Mouse (Mus musculus) kidney, postnatal 36 days (tissue): ENCODE data around the gene Map3k13.
A peak's percentile ranks its signal among the peaks of the same experiment; 100 is the strongest.

Source experiments
- DNase-seq, 2 experiments: peaks; one replicate each; pipeline ENCODE4 v3.0.0; 2021 to 2022; ENCODE audit warnings: mixed read lengths in 2 of 2

Gene Map3k13

DNA sequence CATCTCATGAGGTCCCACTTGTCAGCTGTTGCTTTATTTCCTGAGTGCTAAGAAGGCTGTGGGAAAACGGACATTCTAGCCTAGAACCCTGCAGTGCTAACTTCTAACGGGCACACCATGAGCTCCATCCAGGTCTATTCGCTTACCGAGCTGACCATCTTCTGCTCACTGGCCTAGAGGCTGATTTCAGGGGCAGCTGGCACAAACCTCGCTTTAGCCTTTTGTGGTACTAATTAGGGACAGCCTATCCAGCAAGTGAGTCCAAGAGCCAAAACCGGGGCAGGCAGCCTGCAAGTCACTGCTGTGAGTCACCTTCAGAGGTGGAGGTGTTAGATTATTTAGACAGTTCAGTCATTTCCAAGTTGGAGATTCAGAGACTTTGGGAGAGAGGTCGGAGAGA lies 122.5 kb downstream of the Map3k13 start:
- peak in 1 of 2 experiments; percentile 11 for DNase-seq

DNA sequence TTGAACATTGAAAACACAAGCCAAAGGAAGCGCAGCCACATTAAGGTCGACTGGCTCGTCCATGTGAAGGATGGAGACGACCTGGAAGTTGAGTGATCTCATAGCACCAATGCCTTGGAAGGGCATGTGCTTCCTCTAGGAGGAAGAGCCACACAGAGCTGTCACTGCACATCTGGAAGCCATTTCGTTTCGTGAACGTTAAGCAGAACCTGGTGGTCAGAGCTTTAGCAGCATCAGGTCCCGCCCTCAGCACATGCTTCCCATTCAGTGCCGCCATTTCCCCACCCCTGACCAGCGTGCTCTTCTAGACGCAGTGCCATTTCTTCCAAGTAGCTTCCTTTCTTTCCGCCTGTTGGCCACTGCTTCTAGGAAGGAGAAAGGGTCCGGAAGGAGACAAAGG lies 134.3 kb downstream of the Map3k13 start:
- DNase-seq = no peak

DNA sequence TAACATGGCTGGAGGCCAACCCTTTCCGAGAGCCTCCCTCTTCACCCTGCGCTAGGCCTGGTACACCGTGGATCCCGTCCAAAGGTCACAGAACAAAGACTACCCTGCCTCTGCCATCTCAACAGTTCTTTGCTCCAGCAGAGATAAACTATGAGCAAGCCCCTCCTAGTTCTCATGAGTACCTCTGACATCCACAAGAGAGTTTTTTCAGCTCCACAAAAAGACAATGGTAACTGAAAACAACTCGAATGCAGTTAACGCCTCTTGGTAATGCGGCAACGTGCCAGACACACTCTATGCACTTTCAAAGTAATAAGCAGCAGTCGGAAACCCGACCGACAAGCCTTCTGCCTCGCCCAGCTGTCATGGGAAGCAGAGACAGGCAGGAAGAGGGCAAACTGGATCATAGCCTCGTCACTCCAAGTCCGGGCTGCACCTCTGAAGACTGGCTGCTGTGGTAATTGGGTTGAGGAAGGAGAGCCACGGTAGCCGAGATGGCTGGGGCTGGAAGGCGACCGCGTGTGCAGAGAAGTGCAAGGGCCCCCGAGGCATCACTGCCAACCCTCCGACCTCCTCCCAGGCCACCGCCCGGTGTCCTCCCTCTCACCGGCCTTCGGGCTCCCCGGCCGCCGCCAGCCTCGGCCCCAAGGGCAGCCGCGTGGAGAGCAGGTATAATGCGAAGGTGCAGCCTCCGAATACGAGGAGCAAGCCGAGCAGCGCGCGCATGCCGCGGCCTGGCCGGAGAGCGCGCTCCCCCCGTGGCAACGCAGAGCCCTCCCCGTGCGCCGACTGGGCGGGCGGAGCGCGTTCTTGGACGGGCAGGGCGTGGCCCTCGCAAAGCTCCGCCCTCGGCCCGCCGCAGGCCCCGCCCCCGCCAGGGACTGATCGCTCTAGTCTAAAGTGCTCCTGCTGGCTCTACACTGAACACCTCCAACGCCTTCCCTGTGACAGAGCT lies 152.9 kb downstream of the Map3k13 start, which contains the start of gene Tmem41a:
Gene Tmem41a, minus strand, starts transcription at position 792 of the 955 bp plus-strand sequence.
- DNase-seq = peak; percentile 89 to 96

DNA sequence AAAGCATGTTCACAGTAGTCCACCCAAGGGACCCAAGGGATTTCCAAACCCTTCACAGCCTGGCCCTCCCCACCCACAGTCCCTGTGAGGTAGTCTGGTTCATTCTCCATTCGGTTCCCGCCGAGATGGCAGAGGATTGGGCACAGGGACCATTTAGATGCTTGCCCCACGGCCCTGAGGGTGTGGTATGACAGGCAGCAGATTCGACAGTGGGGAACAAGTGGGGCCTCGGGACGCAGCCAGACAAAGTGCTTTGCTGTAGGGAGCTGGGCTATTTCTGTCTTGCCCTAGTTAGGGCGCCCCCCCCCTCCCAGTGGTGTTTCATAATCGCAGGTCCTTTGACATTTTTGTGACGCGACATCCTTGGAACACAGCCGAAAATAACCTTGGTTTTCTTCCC lies 161.4 kb downstream of the Map3k13 start:
- no peak for DNase-seq

DNA sequence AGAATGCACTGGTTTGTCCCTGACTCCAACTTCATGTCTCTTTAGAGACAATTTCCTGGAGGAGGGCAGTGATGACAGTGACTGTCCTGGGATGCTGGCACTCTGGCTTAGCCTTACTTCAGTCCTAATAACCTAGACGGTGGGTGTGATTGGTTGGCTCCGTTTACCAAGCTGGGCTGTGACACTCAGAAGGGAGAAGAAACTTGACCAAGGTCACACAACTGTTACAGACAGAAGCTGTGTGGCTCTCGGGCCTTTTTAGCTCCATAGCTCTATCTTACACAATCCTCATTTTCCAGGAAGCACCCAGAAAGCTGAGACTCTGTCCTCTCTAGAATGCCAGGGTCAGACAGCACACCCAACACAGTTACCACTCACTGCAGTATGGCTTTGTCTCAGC lies 171.4 kb downstream of the Map3k13 start:
- DNase-seq = no peak

DNA sequence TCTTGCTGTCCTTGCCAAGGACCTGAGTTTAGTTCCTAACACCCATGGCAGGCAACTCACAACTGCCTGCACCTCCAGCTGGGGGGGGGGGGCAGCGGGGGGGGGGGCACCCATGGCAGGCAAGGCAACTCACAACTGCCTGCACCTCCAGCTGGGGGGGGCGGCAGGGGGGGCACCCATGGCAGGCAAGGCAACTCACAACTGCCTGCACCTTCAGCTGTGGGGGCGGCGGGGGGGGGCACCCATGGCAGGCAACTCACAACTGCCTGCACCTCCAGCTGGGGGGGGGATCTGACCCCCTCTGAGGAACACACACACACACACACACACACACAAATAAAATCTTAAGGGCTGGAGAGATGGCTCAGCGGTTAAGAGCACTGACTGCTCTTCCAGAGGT lies 175.7 kb downstream of the Map3k13 start:
- DNase-seq = no peak

DNA sequence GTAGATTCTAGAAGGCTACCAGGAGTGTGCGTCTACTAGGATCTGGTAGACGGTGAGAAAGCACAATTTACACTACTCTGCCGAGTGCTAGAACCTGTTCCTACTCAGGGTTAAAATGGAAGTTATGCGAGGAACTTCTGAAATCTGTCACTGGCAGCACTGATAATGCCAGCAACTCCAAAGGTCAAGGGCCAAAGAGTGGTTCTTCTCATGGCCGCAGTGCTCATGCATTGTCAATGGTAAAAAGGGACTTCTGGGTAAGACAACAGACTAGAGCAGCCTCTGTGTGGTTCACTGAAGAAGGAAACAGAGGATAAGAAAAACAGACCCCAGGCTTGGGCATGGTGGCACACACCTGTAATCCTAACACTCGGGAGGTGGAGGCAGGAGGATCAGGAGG lies 176.4 kb downstream of the Map3k13 start:
- DNase-seq = no peak

DNA sequence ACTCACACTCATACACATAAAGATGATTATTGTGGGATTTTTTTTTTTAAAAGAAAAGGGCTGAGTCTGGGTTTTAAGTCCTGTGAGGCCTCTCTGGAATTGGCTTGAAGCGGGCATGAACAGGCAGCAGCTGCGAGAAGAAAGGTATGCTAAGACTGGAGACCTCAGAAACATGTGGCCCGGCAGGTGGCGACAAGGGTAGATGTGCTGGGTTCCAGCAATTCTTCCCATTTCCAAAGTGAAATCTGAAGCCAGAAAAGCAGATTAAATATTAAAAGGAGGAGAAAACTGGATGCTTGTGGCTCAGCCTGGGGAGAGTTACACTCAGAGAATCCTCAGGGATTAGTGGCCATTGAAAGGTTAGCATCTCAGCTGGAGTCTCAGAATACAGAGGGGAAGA lies 177.3 kb downstream of the Map3k13 start:
- DNase-seq = peak in 1 of 2 experiments; percentile 6

DNA sequence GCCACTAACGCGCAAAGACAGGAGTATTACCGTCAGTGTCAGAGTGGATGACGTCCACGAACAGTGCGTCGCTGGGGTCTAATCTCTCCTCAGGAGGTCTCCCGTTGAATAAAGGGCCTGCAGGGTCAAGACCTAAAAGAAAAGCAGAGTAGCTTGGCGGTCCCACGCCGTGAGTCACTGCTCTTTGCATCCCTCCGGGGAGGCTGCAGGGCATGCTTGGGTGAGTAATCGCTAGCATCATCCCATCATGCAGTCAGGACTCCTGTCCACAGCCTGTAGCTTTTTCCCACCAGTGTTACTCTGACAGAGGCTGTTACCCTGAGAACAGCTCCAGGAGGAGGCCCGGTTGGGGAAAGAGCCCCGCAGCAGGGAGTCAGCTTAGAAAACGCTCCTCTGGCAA lies 182.1 kb downstream of the Map3k13 start:
- no peak for DNase-seq

DNA sequence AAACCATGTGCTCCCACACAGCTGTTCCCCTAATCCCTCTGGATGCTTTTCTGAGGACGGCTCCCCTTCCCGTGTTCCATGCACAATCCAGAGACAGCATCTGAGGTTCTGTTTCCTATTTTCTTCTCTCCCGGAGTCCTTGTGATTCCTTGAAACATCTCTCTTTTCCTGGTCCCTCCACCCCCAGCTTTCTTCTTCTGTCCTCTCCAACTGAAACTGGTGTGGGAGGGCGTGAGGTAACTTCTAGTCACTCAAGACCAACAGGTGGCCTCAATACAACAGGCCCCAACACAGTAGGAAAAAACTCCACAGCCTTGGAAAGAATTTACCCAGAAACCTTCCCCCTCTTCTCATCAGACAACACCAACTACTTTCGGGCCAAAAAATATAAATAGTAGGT lies 183.2 kb downstream of the Map3k13 start:
- no peak for DNase-seq
